Mouse (Mus musculus): Measurements from ENCODE around the gene Gm11444.

Gene Gm11444

GRCm38 (mm10) chr11:85857997-85858698, 8.0 kb upstream of the Gm11444 start:
- no peak for DNase-seq (ENCODE audit: low spot score)

- DNase-seq (ENCODE audit: low spot score): no peak
Measured at GRCm38 (mm10) chr11:85850758-85851157, 625 bp upstream of the Gm11444 start.

GRCm38 (mm10) chr11:85849037-85849436, 1.1 kb downstream of the Gm11444 start:
- DNase-seq (ENCODE audit: low spot score): no peak

DNA sequence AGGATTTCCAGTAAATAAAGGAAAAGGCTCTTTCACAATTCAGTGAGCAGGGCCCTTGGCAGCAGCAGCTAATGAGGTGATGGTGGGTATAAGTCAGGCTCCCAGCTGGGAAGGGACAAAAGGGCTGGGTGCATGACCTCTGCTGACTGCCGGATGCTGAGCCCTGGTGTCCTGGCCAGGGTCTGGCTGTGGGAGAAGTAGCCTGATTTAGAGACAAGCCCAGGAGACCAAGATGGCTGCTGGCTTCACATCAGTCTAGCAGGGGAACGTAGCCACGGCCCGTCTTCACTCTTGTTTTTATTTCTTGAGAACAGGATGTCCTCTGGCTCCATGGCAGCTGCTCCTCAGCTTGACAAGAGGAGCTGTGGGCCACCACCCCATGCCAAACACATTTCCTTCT, 3.6 kb downstream of the Gm11444 start:
- DNase-seq (ENCODE audit: low spot score): no peak

GRCm38 (mm10) chr11:85845921-85846320, 4.2 kb downstream of the Gm11444 start:
- DNase-seq (ENCODE audit: low spot score): no peak

GRCm38 (mm10) chr11:85844971-85845370, 5.2 kb downstream of the Gm11444 start:
- no peak for DNase-seq (ENCODE audit: low spot score)

DNA sequence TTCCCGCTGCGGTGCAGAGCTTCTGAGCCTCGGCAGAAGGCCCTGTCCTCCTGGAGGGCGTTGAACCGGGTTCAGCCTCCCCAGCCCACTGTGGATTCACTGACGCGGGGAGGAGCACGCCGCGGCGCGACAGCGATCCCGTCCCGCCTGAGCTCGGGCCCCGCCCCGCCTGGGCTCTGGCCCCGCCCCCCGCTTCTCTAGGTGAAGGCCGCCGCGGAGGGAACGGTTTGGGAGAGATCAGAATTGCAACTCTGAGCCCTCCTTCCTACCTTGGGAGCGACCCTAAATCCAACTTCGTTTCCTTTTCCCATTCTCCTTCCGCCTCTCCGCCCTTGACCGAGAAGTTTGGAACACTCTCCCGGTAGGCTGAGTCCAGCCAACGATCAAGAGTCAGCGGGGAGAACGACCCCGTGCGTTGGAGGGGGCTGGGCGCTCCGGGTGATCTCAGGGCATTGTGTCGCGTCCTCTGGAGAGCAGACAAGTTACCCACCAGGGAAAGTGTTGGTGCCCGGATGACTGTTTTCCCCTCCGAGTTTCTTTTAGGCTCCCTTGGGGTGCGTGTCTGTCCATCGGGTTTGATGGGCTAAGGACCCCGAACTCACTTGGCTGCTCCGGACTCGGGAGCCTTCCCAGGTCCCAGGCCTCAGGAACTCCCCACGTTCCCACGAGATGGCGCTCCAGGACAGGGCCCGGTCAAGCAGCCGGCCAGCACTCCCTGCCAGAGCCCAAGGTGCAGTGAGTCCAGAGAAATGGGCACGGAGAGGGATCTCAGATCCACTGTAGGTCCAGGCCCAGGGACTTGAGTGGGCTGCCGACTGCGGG, 5.8 kb downstream of the Gm11444 start:
- peak; percentile 80 for DNase-seq (ENCODE audit: low spot score)

GRCm38 (mm10) chr11:85843347-85843692, 6.8 kb downstream of the Gm11444 start:
- DNase-seq (ENCODE audit: low spot score): peak; percentile 53

DNA sequence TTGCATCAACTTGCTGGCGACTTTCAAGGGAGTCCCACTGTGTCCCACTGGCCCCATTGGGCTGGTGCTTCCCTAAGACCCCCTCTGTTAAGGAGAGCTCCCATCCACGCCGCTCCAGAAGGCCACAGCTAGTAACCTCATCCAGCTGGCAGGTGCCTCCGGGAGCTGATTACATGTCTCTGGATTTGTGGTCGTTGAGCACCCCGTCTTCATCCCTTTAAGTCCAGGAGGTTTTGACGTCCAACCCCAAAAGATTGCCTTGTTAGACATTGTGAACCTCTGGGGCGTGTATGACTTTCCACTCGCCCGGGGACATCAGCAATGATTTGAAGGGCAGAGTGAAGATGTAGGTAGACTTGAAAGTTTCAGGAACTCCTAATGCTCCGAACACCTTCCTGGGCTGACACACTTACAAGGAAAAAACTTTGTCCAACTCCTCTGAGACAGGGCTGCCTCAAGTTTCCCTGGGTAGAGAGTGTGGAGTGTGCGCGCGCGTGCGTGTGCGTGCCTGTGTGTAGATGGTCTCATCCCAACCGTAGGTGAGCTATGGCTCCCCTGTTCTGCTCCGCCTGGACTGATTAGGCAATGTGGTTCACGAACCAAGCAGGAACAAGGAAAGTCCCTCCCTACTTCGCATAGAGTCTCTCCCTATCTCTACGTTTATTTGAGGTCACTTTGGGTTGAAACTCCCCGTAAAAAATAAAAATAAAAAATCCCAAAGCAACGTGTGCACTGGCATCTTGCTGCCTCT, 7.4 kb downstream of the Gm11444 start:
- no peak for DNase-seq (ENCODE audit: low spot score)

DNA sequence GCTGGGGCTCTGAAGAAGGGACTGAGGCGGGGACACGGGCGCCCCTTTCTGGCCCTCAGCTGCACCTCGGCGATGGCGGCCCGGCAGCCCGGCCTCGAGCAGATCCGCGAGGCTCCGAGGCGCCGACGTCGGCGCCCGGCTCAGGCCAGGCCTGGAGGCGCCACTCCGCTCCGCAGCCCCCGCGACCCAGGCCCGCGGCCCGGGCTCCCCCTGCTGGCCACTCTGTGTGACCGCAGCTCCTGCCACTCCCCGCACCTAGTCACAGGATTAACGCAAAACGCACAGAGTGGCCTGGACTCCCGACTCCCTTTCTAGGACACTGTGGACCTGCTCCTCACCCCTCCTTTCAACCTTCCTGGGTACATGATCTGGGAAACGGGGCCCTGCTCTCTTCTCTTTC, 8.2 kb downstream of the Gm11444 start:
- no peak for DNase-seq (ENCODE audit: low spot score)

- DNase-seq (ENCODE audit: low spot score): no peak
Measured at GRCm38 (mm10) chr11:85841211-85841681, 8.9 kb downstream of the Gm11444 start.

DNA sequence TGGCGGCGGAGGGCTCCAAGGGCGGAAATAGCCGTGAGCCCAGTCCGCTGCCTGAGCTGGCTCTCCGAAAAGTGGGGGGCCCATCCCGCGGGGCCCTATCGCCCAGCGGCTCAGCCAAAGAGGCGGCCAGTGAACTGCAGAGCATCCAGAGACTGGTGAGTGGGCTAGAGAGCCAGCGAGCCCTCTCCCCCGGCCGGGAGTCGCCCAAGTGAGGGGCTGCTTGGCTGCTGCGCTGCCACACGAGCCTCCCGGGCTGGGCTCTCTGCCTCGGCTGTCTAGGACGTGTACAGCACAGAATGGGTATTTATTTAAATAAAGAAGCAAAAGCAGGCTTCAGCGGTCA, 9.4 kb downstream of the Gm11444 start:
- DNase-seq (ENCODE audit: low spot score): no peak

GRCm38 (mm10) chr11:85840031-85840802, 9.9 kb downstream of the Gm11444 start:
- DNase-seq (ENCODE audit: low spot score): no peak

DNA sequence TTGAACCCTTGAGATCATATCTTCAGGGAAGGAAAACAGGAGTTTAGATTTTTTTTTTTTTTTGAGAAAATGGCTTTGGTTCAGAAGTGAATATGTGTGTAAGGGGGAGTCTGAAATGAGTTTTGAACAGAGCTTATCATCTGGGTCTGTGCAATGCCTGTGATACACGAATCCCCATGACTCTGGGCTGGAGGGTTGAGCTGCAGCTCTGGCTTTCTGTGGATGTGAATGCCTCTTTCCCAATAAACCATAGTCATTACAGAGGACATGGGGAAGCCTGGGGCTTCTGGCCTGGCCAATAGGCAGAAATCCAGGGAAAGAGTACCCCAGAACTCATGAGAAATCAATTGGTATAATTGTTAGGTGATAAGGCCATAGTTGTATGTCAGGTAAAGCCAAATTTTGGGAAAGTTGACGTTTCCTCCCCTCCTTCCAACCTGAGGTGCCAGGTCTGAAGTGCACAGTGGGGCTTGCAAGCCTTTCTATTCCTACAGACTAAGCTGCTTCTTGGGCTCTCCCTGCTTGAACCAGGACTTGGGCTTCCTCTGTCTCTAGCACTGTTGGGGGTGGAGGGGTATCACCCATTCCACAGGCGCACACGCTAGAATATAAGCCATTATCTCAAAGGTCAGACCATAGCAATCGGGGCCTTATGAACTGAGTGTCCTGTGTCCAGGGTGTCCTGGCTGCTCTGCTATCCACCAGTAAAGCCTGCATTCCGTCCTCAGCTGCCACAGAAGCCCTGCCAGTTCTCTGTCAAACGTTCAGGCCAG, 10.7 kb downstream of the Gm11444 start:
- no peak for DNase-seq (ENCODE audit: low spot score)

DNA sequence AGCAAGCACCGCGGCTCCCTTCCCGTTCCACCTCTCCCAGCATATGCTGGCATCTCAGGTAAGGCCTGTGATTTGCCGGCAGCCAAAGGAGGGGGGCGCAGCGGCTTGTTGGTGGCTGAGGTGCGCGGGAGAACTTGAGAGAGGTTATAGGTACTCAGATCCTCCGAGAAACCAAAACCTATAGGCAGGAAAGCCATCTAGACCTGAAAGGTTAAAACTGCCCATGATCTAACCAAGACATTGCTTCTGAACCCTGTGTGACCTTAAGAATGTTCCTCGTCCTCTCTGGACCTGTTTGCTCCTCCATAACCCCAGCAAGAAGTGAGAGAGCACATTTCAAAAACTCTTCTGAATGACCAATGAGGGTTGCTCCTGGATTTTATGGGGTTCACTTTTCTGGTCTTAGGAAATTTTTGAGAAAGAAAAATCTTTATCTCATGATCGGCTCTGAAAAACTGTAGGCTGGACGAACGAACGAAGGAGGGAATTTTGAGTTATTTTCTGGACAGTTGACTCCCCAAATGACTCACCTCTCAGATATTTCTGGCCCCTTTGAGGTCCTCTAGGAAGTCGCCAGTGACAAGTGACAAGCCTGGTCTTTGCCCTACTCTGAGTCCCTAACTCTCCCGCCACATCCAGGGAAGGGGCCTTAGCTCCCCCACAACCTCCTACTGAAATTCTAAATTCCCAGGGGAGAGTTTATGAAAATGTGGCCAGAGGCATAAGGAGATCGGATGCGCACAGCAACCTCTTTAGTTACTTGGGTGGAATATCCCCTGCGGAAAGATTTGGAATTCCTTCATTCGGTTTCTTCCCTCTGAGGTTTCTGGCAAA, 11.5 kb downstream of the Gm11444 start:
- DNase-seq (ENCODE audit: low spot score): no peak

GRCm38 (mm10) chr11:85837648-85838423, 12.3 kb downstream of the Gm11444 start:
- no peak for DNase-seq (ENCODE audit: low spot score)

GRCm38 (mm10) chr11:85837291-85837647, 12.9 kb downstream of the Gm11444 start:
- DNase-seq (ENCODE audit: low spot score): no peak

DNA sequence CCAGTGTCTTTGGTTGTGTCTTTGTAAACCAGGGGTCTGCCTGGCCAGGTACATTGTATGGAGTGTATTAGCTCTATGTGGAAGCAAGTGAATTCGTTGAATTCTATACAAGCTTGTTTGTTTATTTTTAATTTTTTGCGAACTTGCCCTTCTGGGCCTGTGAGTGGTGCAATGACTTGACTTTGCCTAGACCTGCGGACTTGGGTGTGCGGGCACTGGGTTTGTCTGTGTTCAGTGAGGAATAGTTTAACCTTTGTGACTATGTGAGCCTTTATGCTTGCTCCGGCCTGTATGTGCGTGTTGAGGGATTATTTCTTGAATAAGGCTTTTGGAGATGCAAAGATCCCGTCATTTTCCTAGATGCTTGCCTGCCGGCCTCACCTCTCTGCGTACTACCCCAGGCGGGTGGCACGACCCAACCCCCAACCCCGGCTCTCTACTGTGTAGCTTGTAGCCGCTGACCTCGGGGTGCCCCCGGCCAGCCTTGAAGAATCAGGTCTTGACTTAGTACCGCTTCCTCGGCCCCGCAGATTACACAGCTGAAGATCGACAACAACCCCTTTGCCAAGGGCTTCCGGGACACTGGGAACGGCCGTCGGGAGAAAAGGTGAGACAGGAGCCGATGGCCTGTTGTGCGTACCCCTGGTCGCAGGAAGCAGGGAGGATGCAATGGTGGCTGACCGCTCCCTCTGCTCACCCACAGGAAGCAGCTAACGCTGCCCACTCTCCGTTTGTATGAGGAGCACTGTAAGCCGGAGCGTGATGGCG, 13.4 kb downstream of the Gm11444 start:
- no peak for DNase-seq (ENCODE audit: low spot score)
